Mouse (Mus musculus): Measurements from ENCODE around the gene Acss2. TPM values are rescaled to one million over a fixed set of nuclear protein-coding genes. Genes with fewer than 3 reads are reported as not detected.
"Not testable (repeated sequence)": the region's sequence is repeated elsewhere in the genome, so short reads cannot be mapped to it uniquely, and the experiment has no call there.

Acss2 gene
- total RNA-seq, 2 experiments from 2014 or later: 3.0 to 8.0 TPM

DNA sequence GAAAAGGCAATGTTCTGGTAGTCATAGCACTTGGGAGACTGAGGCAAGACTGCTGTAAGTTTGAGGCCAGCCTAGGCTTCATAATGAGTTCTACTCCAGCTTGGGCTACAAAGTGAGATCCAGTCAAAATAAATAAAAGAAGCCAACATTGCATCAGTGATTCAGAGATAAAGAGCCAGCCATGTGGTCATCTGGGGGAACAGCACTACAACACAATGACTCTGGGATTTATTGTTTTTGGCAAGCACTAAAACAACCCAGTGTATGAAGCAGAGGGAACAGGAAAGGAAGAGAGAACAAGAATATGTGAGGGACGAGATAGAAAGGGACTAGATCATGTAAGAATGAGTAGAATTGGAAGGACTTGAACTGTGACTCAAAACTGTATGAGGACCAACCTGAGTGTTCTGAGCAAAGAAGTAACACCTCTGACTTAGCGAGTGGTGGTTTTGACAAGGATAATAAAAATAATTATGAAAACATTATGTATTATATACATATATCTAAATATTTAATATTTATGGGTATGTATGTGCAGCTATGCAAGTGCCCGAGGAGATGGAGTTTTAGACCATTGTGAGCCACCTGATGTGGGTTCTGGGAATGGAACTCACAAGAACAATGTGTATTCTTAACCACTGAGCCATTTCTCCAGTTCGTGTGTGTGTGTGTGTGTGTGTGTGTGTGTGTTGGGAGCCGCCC, 20.2 kb downstream of the Acss2 start:
- ATAC-seq (replicated peaks; ENCODE audit: poor library complexity): peak; percentile 51

DNA sequence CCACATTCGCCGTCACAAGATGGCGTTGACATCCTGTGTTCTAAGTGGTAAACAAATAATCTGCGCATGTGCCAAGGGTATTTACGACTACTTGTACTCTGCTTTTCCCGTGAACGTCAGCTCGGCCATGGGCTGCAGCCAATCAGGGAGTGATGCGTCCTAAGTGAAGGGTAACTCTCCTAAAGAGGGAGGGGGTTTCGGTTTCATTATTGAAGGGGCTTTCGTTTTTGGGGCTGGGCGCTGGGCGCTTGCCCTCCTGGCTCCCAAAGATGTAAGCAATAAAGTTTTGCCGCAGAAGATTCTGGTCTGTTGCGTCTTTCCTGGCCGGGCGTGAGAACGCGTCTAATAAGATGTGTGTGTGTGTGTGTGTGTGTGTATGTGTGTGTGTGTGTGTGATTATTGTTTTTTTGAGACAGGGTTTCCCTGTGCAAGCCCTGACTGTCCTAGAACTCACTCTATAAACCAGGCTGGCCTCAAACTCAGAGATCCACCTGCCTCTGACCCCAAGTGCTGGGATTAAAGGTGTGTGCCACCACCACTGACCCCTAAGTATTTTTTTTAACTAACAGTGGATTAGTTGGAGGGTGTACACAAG, 20.8 kb downstream of the Acss2 start:
- ATAC-seq (replicated peaks; ENCODE audit: poor library complexity): not testable (repeated sequence)

DNA sequence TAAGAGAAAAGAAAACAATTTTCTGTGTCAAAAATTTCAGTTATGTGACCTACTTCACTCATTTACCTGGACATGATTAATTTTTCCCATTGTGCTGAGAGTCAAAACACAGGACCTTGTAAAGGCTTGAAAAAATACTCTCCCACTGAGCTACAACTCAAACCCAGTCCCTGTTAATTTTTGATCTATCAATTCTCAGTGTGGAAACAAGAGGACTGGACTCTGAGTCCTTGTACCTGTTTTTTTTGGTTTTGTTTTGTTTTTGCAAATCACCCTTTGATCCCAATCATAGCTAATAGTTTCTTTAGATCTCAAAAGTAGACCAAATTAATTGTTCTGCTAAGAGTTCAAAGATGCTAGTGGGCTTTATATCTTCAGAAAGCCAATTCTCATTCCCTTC, 21.9 kb downstream of the Acss2 start:
- ATAC-seq (replicated peaks; ENCODE audit: poor library complexity): no peak

DNA sequence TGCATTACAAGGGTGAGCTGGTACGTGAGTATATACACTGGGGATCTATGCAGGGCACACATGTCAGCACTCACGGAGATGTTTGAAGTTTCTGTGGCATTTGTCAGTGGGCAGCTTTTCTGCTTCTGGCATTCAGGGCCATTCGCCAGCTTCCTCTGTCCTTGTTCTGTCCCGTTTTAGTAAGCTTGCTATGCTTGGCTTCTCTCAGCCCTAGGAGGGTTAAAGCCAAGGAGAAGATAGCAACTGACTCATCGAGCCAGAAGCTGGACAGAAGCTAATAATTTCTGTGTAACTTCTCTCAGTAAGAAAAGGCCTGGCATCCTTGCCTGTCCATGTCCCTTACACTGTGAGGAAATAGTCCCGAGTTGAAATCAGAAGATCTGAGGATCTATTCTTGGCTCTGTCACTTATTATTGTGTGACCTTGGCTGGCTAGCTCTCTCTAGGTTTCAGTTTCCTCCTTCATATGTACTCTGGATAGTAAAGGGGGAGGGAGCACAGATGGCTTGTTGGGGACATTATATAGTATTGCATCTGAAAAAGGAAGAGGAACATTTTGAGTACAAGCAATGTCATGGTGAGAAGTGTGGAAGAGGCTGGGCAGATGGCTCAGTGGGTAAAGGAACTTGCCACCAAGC, 23.2 kb downstream of the Acss2 start:
- ATAC-seq (replicated peaks; ENCODE audit: poor library complexity): peak; percentile 61

DNA sequence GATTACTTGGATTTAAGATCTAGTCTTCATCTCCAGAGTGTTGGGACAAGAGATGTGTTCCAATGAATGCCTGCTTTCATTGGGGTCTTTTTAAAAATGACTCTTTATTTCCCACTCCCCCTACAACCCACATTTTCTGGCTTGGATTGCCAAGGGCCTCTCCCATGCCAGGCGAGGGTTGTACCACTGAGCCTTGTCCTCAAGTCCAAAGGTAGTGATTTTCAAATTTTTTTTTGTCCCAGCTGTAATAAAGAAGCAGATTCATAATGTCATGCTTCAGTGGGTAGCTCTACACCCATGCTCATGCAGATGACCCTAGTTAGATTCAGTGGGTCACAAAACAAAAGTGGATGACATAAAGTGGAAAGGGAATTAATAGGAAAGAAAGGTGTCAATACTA, 29.2 kb downstream of the Acss2 start:
- ATAC-seq (replicated peaks; ENCODE audit: poor library complexity): no peak

- ATAC-seq (replicated peaks; ENCODE audit: poor library complexity): no peak
Measured at GRCm38 (mm10) chr2:155552336-155552735, 34.6 kb downstream of the Acss2 start.

- ATAC-seq (replicated peaks; ENCODE audit: poor library complexity): peak; percentile 98
Measured at GRCm38 (mm10) chr2:155552949-155553354, 35.2 kb downstream of the Acss2 start.

- no peak for ATAC-seq (replicated peaks; ENCODE audit: poor library complexity)
Measured at GRCm38 (mm10) chr2:155554426-155554985, 36.8 kb downstream of the Acss2 start.

DNA sequence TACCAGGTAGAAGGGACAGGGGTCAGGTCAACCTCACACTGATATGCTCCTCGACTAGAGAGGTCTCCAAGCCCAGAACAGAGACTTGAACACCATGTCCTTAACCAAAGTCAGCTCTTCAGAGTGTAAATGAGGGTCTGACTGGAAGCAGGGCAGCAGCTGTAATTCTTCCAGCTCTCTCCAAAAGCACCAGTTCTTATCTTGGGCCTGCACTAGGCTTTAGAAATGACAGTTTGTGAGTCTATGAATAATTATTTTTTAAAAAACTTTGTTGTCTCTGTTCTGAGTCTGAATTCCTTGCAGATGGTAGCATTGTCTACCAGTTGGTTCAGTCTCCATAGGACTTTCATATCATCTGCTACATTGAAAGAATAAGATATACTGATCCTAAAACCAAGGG, 44.5 kb downstream of the Acss2 start:
- ATAC-seq (replicated peaks; ENCODE audit: poor library complexity): peak; percentile 71

DNA sequence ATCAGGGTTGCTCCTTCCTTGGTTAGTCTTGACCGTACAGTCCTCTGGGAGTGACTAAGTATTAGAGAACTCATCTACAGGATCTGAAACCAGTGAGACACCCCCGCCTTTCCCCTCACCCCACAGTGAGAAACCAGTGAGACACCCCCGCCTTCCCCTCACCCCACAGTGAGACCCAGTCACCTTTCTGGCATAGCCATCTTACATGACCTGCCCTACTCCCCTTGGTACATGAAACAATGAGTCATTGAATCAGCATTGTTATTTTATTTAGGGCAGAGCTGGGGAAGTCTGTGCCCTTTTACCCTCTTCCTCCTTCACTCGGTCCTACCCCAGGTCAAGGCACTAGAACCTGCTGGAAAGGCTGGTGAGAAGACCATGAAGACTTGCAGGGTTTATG, 45.2 kb downstream of the Acss2 start:
- ATAC-seq (replicated peaks; ENCODE audit: poor library complexity): no peak

- ATAC-seq (replicated peaks; ENCODE audit: poor library complexity): peak; percentile 76
Measured at GRCm38 (mm10) chr2:155567751-155568150, 50.0 kb downstream of the Acss2 start.

GRCm38 (mm10) chr2:155569223-155569807, 51.6 kb downstream of the Acss2 start:
- peak; percentile 34 for ATAC-seq (replicated peaks; ENCODE audit: poor library complexity)

- no peak for ATAC-seq (replicated peaks; ENCODE audit: poor library complexity)
Measured at GRCm38 (mm10) chr2:155573001-155573400, 55.3 kb downstream of the Acss2 start.

GRCm38 (mm10) chr2:155573996-155574395, 56.2 kb downstream of the Acss2 start:
- ATAC-seq (replicated peaks; ENCODE audit: poor library complexity): no peak

DNA sequence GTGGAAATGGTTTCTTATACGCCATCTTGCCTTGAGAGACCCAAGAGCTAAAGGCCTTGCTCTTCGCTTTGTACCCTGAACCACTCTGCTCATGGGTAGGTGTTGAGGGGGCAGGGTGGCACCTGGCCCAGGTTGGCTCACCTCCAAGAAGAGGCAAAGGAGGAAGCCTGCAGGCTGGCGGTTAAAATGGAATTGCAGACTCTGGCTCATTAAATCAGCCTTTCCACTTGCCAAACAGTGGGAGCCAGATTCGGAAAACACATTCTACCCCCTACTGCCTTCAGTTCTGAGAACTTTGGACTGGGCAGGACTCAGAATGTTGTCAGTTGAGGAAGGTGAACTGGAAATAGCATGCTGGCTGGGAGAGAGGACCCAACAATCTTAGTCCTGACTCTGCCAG, 57.0 kb downstream of the Acss2 start:
- no peak for ATAC-seq (replicated peaks; ENCODE audit: poor library complexity)

- no peak for ATAC-seq (replicated peaks; ENCODE audit: poor library complexity)
Measured at GRCm38 (mm10) chr2:155576656-155577055, 58.9 kb downstream of the Acss2 start.

- ATAC-seq (replicated peaks; ENCODE audit: poor library complexity): no peak
Measured at GRCm38 (mm10) chr2:155580331-155580730, 62.6 kb downstream of the Acss2 start.

GRCm38 (mm10) chr2:155582384-155582995, 64.7 kb downstream of the Acss2 start:
- ATAC-seq (replicated peaks; ENCODE audit: poor library complexity): no peak

GRCm38 (mm10) chr2:155582996-155583395, 65.2 kb downstream of the Acss2 start:
- ATAC-seq (replicated peaks; ENCODE audit: poor library complexity): no peak

GRCm38 (mm10) chr2:155583927-155584530, 66.3 kb downstream of the Acss2 start:
- peak; percentile 88 for ATAC-seq (replicated peaks; ENCODE audit: poor library complexity)

DNA sequence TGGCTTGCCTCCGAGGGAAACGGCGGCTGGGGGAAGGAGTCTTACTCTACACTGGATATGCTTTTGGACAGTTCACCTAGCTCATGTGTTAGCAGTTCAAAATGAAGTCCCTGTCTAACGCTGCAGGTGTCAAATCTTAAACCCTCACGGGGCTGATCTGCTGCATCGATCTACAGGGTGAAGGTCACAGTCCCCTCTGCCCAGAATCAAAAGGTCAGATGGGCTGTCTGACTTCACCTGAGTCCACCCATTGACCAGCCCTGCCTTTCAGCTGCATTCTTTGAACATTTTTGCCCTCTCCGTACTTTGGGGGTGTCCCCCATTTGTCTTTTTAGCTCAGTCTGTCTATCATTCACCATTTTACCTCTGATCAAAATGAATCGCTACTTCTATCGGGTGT, 67.3 kb downstream of the Acss2 start:
- no peak for ATAC-seq (replicated peaks; ENCODE audit: poor library complexity)

All from megakaryocyte progenitor cell, adult 5-6 weeks (primary cell).